Mouse (Mus musculus): ENCODE results near the gene Gm6096. TPM values are rescaled to one million over a fixed set of nuclear protein-coding genes. Genes with fewer than 3 reads are reported as not detected.

The Gm6096 gene
- polyA plus RNA-seq, 1 experiment from 2014 or later = 0.84 TPM

GRCm38 (mm10) chr7:34272465-34272864 lies 21.6 kb downstream of the Gm6096 start:
- H3K27me3 ChIP-seq (ENCODE audit: control insufficient read depth, insufficient read depth, low read length) = no peaks in the 10 kb centered on the region
- ATAC-seq (ENCODE audit: low FRiP score, low TSS enrichment) (no peak), DNase-seq (no peak)
- no peak overlapping the region for H3K27ac ChIP-seq (replicated peaks; ENCODE audit: low read depth, low read length)
- H3K4me3 ChIP-seq (replicated peaks; ENCODE audit: low read depth, low read length) = no peak overlapping the region
- no peaks in the 10 kb centered on the region for H3K9me3 ChIP-seq (ENCODE audit: control insufficient read depth, low read length)
- H3K36me3 ChIP-seq (ENCODE audit: control insufficient read depth, insufficient read depth, low read length) = no peaks in the 10 kb centered on the region
- H3K9ac ChIP-seq (replicated peaks; ENCODE audit: low read length) = no peak overlapping the region
- 75% methylated on average over 4 of the region's 4 CpGs for WGBS
- no peaks in the 10 kb centered on the region for H3K4me1 ChIP-seq (ENCODE audit: control insufficient read depth, insufficient read depth, low read length)
- H3K4me2 ChIP-seq (ENCODE audit: low read length) = no peak overlapping the region

GRCm38 (mm10) chr7:34276066-34276465 lies 25.2 kb downstream of the Gm6096 start:
- no peak overlapping the region for H3K4me3 ChIP-seq (replicated peaks; ENCODE audit: low read depth, low read length)
- H3K27me3 ChIP-seq (ENCODE audit: control insufficient read depth, insufficient read depth, low read length) = no peaks in the 10 kb centered on the region
- no peak overlapping the region for H3K9ac ChIP-seq (replicated peaks; ENCODE audit: low read length)
- H3K4me2 ChIP-seq (ENCODE audit: low read length) = no peak overlapping the region
- H3K4me1 ChIP-seq (ENCODE audit: control insufficient read depth, insufficient read depth, low read length) = no peaks in the 10 kb centered on the region
- 93% methylated on average over 3 of the region's 3 CpGs for WGBS
- H3K9me3 ChIP-seq (ENCODE audit: control insufficient read depth, low read length) = no peaks in the 10 kb centered on the region
- no peak for DNase-seq
- ATAC-seq (ENCODE audit: low FRiP score, low TSS enrichment) = no peak
- no peak overlapping the region for H3K27ac ChIP-seq (replicated peaks; ENCODE audit: low read depth, low read length)
- H3K36me3 ChIP-seq (ENCODE audit: control insufficient read depth, insufficient read depth, low read length) = 0 out of 2 replicates have a peak, but pooled peaks cover 4% of the 10 kb centered on the region

- Histone ChIP-seq H3K4me3 (replicated peaks; ENCODE audit: low read depth, low read length) (no peak overlapping the region), H3K9me3 (ENCODE audit: control insufficient read depth, low read length) (no peaks in the 10 kb centered on the region), H3K4me1 (ENCODE audit: control insufficient read depth, insufficient read depth, low read length) (no peaks in the 10 kb centered on the region), H3K27me3 (ENCODE audit: control insufficient read depth, insufficient read depth, low read length) (no peaks in the 10 kb centered on the region), H3K4me2 (ENCODE audit: low read length) (no peak overlapping the region), H3K9ac (replicated peaks; ENCODE audit: low read length) (no peak overlapping the region), H3K27ac (replicated peaks; ENCODE audit: low read depth, low read length) (no peak overlapping the region), H3K36me3 (ENCODE audit: control insufficient read depth, insufficient read depth, low read length) (peaks cover 5% of the 10 kb centered on the region; the same call in 1 of the 2 replicates)
- DNase-seq (no peak), ATAC-seq (ENCODE audit: low FRiP score, low TSS enrichment) (no peak)
- WGBS = 97% methylated on average over 2 of the region's 2 CpGs
These were observed 26.8 kb downstream of the Gm6096 start for GRCm38 (mm10) chr7:34277656-34278055.

GRCm38 (mm10) chr7:34290450-34291151 lies 39.8 kb downstream of the Gm6096 start:
- Histone ChIP-seq H3K4me3 (replicated peaks; ENCODE audit: low read depth, low read length) (no peak overlapping the region), H3K9ac (replicated peaks; ENCODE audit: low read length) (no peak overlapping the region), H3K9me3 (ENCODE audit: control insufficient read depth, low read length) (no peaks in the 10 kb centered on the region), H3K27ac (replicated peaks; ENCODE audit: low read depth, low read length) (no peak overlapping the region), H3K4me2 (ENCODE audit: low read length) (no peak overlapping the region), H3K27me3 (ENCODE audit: control insufficient read depth, insufficient read depth, low read length) (no peaks in the 10 kb centered on the region), H3K36me3 (ENCODE audit: control insufficient read depth, insufficient read depth, low read length) (0 out of 2 replicates have a peak, but pooled peaks cover 2% of the 10 kb centered on the region), H3K4me1 (ENCODE audit: control insufficient read depth, insufficient read depth, low read length) (no peaks in the 10 kb centered on the region)
- ATAC-seq (ENCODE audit: low FRiP score, low TSS enrichment) = no peak
- no peak for DNase-seq

GRCm38 (mm10) chr7:34291265-34291664 lies 40.4 kb downstream of the Gm6096 start:
- Histone ChIP-seq H3K27ac (replicated peaks; ENCODE audit: low read depth, low read length) (0 out of 2 replicates have a peak overlapping the region, but pooled peaks have one; percentile 13), H3K36me3 (ENCODE audit: control insufficient read depth, insufficient read depth, low read length) (no peaks in the 10 kb centered on the region), H3K9me3 (ENCODE audit: control insufficient read depth, low read length) (no peaks in the 10 kb centered on the region), H3K4me2 (ENCODE audit: low read length) (no peak overlapping the region), H3K4me3 (replicated peaks; ENCODE audit: low read depth, low read length) (no peak overlapping the region), H3K27me3 (ENCODE audit: control insufficient read depth, insufficient read depth, low read length) (no peaks in the 10 kb centered on the region), H3K4me1 (ENCODE audit: control insufficient read depth, insufficient read depth, low read length) (no peaks in the 10 kb centered on the region), H3K9ac (replicated peaks; ENCODE audit: low read length) (no peak overlapping the region)
- WGBS = 92% methylated on average over 1 of the region's 1 CpGs
- ATAC-seq (ENCODE audit: low FRiP score, low TSS enrichment) = no peak
- DNase-seq = no peak

- no peak overlapping the region for H3K4me2 ChIP-seq (ENCODE audit: low read length)
- ATAC-seq (ENCODE audit: low FRiP score, low TSS enrichment) (no peak), DNase-seq (no peak)
- no peaks in the 10 kb centered on the region for H3K27me3 ChIP-seq (ENCODE audit: control insufficient read depth, insufficient read depth, low read length)
- WGBS = 94% methylated on average over 2 of the region's 2 CpGs
- no peaks in the 10 kb centered on the region for H3K36me3 ChIP-seq (ENCODE audit: control insufficient read depth, insufficient read depth, low read length)
- H3K27ac ChIP-seq (replicated peaks; ENCODE audit: low read depth, low read length) = no peak overlapping the region
- no peaks in the 10 kb centered on the region for H3K4me1 ChIP-seq (ENCODE audit: control insufficient read depth, insufficient read depth, low read length)
- no peak overlapping the region for H3K4me3 ChIP-seq (replicated peaks; ENCODE audit: low read depth, low read length)
- H3K9ac ChIP-seq (replicated peaks; ENCODE audit: low read length) = no peak overlapping the region
- H3K9me3 ChIP-seq (ENCODE audit: control insufficient read depth, low read length) = no peaks in the 10 kb centered on the region
These were observed 41.8 kb downstream of the Gm6096 start for GRCm38 (mm10) chr7:34292633-34293032.

- Histone ChIP-seq H3K9ac (replicated peaks; ENCODE audit: low read length) (no peak overlapping the region), H3K4me2 (ENCODE audit: low read length) (no peak overlapping the region), H3K4me1 (ENCODE audit: control insufficient read depth, insufficient read depth, low read length) (no peaks in the 10 kb centered on the region), H3K4me3 (replicated peaks; ENCODE audit: low read depth, low read length) (no peak overlapping the region), H3K27ac (replicated peaks; ENCODE audit: low read depth, low read length) (no peak overlapping the region), H3K36me3 (ENCODE audit: control insufficient read depth, insufficient read depth, low read length) (no peaks in the 10 kb centered on the region), H3K9me3 (ENCODE audit: control insufficient read depth, low read length) (no peaks in the 10 kb centered on the region), H3K27me3 (ENCODE audit: control insufficient read depth, insufficient read depth, low read length) (no peaks in the 10 kb centered on the region)
- DNase-seq = no peak
- no peak for ATAC-seq (ENCODE audit: low FRiP score, low TSS enrichment)
- 93% methylated on average over 3 of the region's 3 CpGs for WGBS
These were observed 45.3 kb downstream of the Gm6096 start for GRCm38 (mm10) chr7:34296124-34296523.

- Histone ChIP-seq H3K9ac (replicated peaks; ENCODE audit: low read length) (no peak overlapping the region), H3K4me1 (ENCODE audit: control insufficient read depth, insufficient read depth, low read length) (no peaks in the 10 kb centered on the region), H3K27ac (replicated peaks; ENCODE audit: low read depth, low read length) (no peak overlapping the region), H3K9me3 (ENCODE audit: control insufficient read depth, low read length) (no peaks in the 10 kb centered on the region), H3K4me3 (replicated peaks; ENCODE audit: low read depth, low read length) (no peak overlapping the region), H3K36me3 (ENCODE audit: control insufficient read depth, insufficient read depth, low read length) (no peaks in the 10 kb centered on the region), H3K4me2 (ENCODE audit: low read length) (no peak overlapping the region), H3K27me3 (ENCODE audit: control insufficient read depth, insufficient read depth, low read length) (no peaks in the 10 kb centered on the region)
- no peak for DNase-seq
- no peak for ATAC-seq (ENCODE audit: low FRiP score, low TSS enrichment)
- 93% methylated on average over 2 of the region's 2 CpGs for WGBS
These were observed 48.0 kb downstream of the Gm6096 start for GRCm38 (mm10) chr7:34298818-34299217.
